Mouse (Mus musculus) CH12.LX (cell line): Measurements from ENCODE around the gene Ccdc88c. TPM values are rescaled to one million over a fixed set of nuclear protein-coding genes. Genes with fewer than 3 reads are reported as not detected.

Experiments
- DNase-seq: peaks from one replicate; pipeline ENCODE4 v3.0.0-alpha.2; 2013; ENCODE audit errors: extremely low read depth
- H3K27ac ChIP-seq: 2 replicates; pipeline ENCODE4 v1.5.1; 2012; ENCODE audit warnings: low read depth, mild to moderate bottlenecking, control low read depth, moderate library complexity; ENCODE audit not compliant: insufficient read depth
- H3K27me3 ChIP-seq: replicated peaks from 2 replicates; pipeline ENCODE3; 2012; ENCODE audit warnings: inconsistent platforms
- H3K36me3 ChIP-seq, 2 experiments: replicated peaks in 1 of 2; 2 replicates each; pipeline versions ENCODE3 to v1.6.1; 2012; ENCODE audit warnings: inconsistent platforms in 1 of 2, low read length in 1 of 2, mild to moderate bottlenecking in 1 of 2, mixed read lengths in 1 of 2, moderate library complexity in 1 of 2; ENCODE audit not compliant: control insufficient read depth in 1 of 2, insufficient read depth in 1 of 2
- H3K4me1 ChIP-seq, 2 experiments: 2 replicates each; pipeline ENCODE4 v1.6.1; 2012; ENCODE audit warnings: inconsistent platforms in 1 of 2, moderate library complexity in 1 of 2; ENCODE audit not compliant: insufficient read depth in 2 of 2, control insufficient read depth in 1 of 2
- H3K4me2 ChIP-seq: 2 replicates; pipeline ENCODE4 v1.6.1; 2012; ENCODE audit warnings: low read depth, mild to moderate bottlenecking, control low read depth; ENCODE audit not compliant: poor library complexity, insufficient read depth, severe bottlenecking
- H3K4me3 ChIP-seq, 3 experiments: fragments of 150-350 bp in 1 of 3; sonication (generic) in 1 of 3; replicated peaks in 1 of 3; 2 replicates each; pipeline versions ENCODE3 to v1.5.1; 2011 to 2012; ENCODE audit warnings: low read depth in 2 of 3, low read length in 2 of 3, mild to moderate bottlenecking in 2 of 3, moderate library complexity in 2 of 3, control low read depth in 1 of 3, improper control_type of control experiment in 1 of 3, inconsistent platforms in 1 of 3, mixed read lengths in 1 of 3; ENCODE audit not compliant: poor library complexity in 1 of 3
- H3K79me2 ChIP-seq: replicated peaks from 2 replicates; pipeline ENCODE4 v1.6.1; 2012; ENCODE audit warnings: mild to moderate bottlenecking, moderate library complexity; ENCODE audit not compliant: control insufficient read depth, poor library complexity, insufficient read depth, severe bottlenecking; ENCODE audit errors: extremely low read depth
- H3K9ac ChIP-seq: 2 replicates; pipeline ENCODE4 v1.6.1; 2012; ENCODE audit warnings: low read depth, mild to moderate bottlenecking, control low read depth, moderate library complexity; ENCODE audit not compliant: insufficient read depth
- H3K9me3 ChIP-seq: replicated peaks from 2 replicates; pipeline ENCODE3; 2012; ENCODE audit warnings: low read length, inconsistent platforms, mixed read lengths
- CTCF ChIP-seq, 2 experiments: IDR thresholded peaks in 1 of 2; conservative IDR thresholded peaks in 1 of 2; 2 replicates each; pipeline ENCODE4 v1.5.1; 2011 to 2012; ENCODE audit warnings: low read depth in 2 of 2, low read length in 2 of 2, improper control_type of control experiment in 1 of 2, inconsistent platforms in 1 of 2, mild to moderate bottlenecking in 1 of 2, moderate library complexity in 1 of 2
- MAFK ChIP-seq: IDR thresholded peaks from 2 replicates; pipeline ENCODE4 v1.6.1; 2011; ENCODE audit warnings: low read length, improper control_type of control experiment; ENCODE audit not compliant: insufficient replicate concordance
- MAX ChIP-seq: IDR thresholded peaks from 2 replicates; pipeline ENCODE4 v1.6.1; 2011; ENCODE audit warnings: low read length, improper control_type of control experiment
- MXI1 ChIP-seq: IDR thresholded peaks from 2 replicates; pipeline ENCODE4 v1.6.1; 2011; ENCODE audit warnings: mild to moderate bottlenecking, low read depth, low read length, improper control_type of control experiment
- NRF1 ChIP-seq: IDR thresholded peaks from 2 replicates; pipeline ENCODE4 v1.6.1; 2014; ENCODE audit warnings: low read depth, mild to moderate bottlenecking, inconsistent platforms, low read length, improper control_type of control experiment, moderate library complexity
- SMC3 ChIP-seq: IDR thresholded peaks from 2 replicates; pipeline ENCODE4 v1.6.1; 2011; ENCODE audit warnings: low read depth, low read length, improper control_type of control experiment
- TCF12 ChIP-seq: IDR thresholded peaks from 2 replicates; pipeline ENCODE4 v1.6.1; 2014; ENCODE audit warnings: low read depth, mild to moderate bottlenecking, inconsistent platforms, low read length, improper control_type of control experiment
- UBTF ChIP-seq: IDR thresholded peaks from 2 replicates; pipeline ENCODE4 v1.6.1; 2012; ENCODE audit warnings: low read depth, mild to moderate bottlenecking, inconsistent platforms, low read length, improper control_type of control experiment, moderate library complexity
- USF1 ChIP-seq: IDR thresholded peaks from 2 replicates; pipeline ENCODE4 v1.6.1; 2014; ENCODE audit warnings: low read depth, mild to moderate bottlenecking, inconsistent platforms, low read length, improper control_type of control experiment
- ZMIZ1 ChIP-seq: IDR thresholded peaks from 2 replicates; pipeline ENCODE4 v1.6.1; 2012; ENCODE audit warnings: low read depth, mild to moderate bottlenecking, inconsistent platforms, low read length, improper control_type of control experiment
- ZNF384 ChIP-seq: IDR thresholded peaks from 2 replicates; pipeline ENCODE4 v1.6.1; 2012; ENCODE audit warnings: low read depth, low read length, improper control_type of control experiment, inconsistent platforms
- dilution Hi-C: fragments of 300-500 bp; cut with MboI; formaldehyde crosslinking; loops from 2 replicates; pipeline ENCODE4 v1.14.3; 2020; ENCODE audit warnings: low sequenced_read_pairs; ENCODE audit not compliant: extremely low pct_unique_long_range_greater_than_20kb, extremely low pct_ligation_motif_present
- in situ Hi-C: fragments of 300-500 bp; cut with MboI; formaldehyde crosslinking; loops from 3 replicates; pipeline ENCODE4 v1.14.3; 2019; ENCODE audit warnings: low sequenced_read_pairs, low pct_ligation_motif_present, low pct_unique_long_range_greater_than_20kb, mixed read lengths
- polyA plus RNA-seq: library from polyadenylated mRNA; unstranded; fragments of >175 nt; gene quantifications from 2 replicates; pipeline ENCODE4 v1.2.1, GENCODE M21; 2012; ENCODE audit warnings: low read depth; ENCODE audit not compliant: insufficient read length
- total RNA-seq, 2 experiments: library from RNA; depleted of rRNA; stranded (reverse); fragments of 300-350 nt in 1 of 2; fragments of >200 nt in 1 of 2; gene quantifications; 2 replicates each; pipeline ENCODE4 v1.2.3; 2012 to 2014

The Ccdc88c gene
- total and polyA plus RNA-seq, 3 experiments = 20.3 to 32.7 (median 24.9) TPM

GRCm38 (mm10) chr12:101020210-101021015 lies 8.4 kb downstream of the Ccdc88c start:
- peaks cover 65% of the 10 kb centered on the region for H3K79me2 ChIP-seq
- H3K9ac ChIP-seq = no peak overlapping the region
- H3K36me3 ChIP-seq = peaks cover 38 to 64% of the 10 kb centered on the region in 2 experiments
- in situ Hi-C loops = no loop called here
- no peak overlapping the region for H3K4me3 ChIP-seq
- no peaks in the 10 kb centered on the region for H3K27me3 ChIP-seq
- dilution Hi-C loops = no loop called here
- no peak overlapping the region for H3K4me2 ChIP-seq
- DNase-seq = no peak
- TF ChIP-seq TCF12 = 0 out of 2 replicates have a peak, but pooled peaks have one; percentile 12
- peak in 1 of 2 experiments; percentile 20; a peak in 1 of 4 replicates for TF ChIP-seq CTCF (conservative IDR thresholded peaks at IDR 0.05 in 1 of 2, IDR thresholded peaks at IDR 0.05 in 1 of 2; ENCODE audit: low read depth in 2 of 2, low read length in 2 of 2)
- no peak for TF ChIP-seq ZNF384
- no peaks in the 10 kb centered on the region for H3K9me3 ChIP-seq
- H3K27ac ChIP-seq = no peak overlapping the region
- H3K4me1 ChIP-seq = peaks cover 21 to 79% of the 10 kb centered on the region in 2 experiments

- in situ Hi-C loops = no loop called here
- H3K36me3 ChIP-seq = peaks cover 33 to 54% of the 10 kb centered on the region in 2 experiments
- H3K4me1 ChIP-seq = peaks cover 20 to 76% of the 10 kb centered on the region in 2 experiments
- H3K4me3 ChIP-seq = no peak overlapping the region
- no peak overlapping the region for H3K27ac ChIP-seq
- H3K9me3 ChIP-seq = no peaks in the 10 kb centered on the region
- H3K79me2 ChIP-seq = peaks cover 64% of the 10 kb centered on the region
- H3K4me2 ChIP-seq = no peak overlapping the region
- TF ChIP-seq MXI1 (no peak), USF1 (no peak), SMC3 (no peak), MAFK (no peak), NRF1 (no peak), MAX (no peak)
- DNase-seq = no peak
- no peaks in the 10 kb centered on the region for H3K27me3 ChIP-seq
- no peak overlapping the region for H3K9ac ChIP-seq
- dilution Hi-C loops = no loop called here
These were observed 9.4 kb downstream of the Ccdc88c start for GRCm38 (mm10) chr12:101019443-101019842.

- in situ Hi-C loops (no loop called here), dilution Hi-C loops (no loop called here)
- no peaks in the 10 kb centered on the region for H3K9me3 ChIP-seq
- DNase-seq = no peak
- no peak overlapping the region for H3K9ac ChIP-seq
- no peak overlapping the region for H3K4me2 ChIP-seq
- no peak overlapping the region for H3K4me3 ChIP-seq
- H3K27me3 ChIP-seq = no peaks in the 10 kb centered on the region
- H3K27ac ChIP-seq = peak overlapping the region; percentile 10; the same call in 1 of the 2 replicates
- H3K79me2 ChIP-seq = peaks cover 67% of the 10 kb centered on the region
- peaks cover 33 to 53% of the 10 kb centered on the region in 2 experiments for H3K36me3 ChIP-seq
- no peak for TF ChIP-seq UBTF
- no peak for TF ChIP-seq ZMIZ1
- peaks cover 23 to 76% of the 10 kb centered on the region in 2 experiments for H3K4me1 ChIP-seq
These were observed 9.8 kb downstream of the Ccdc88c start for GRCm38 (mm10) chr12:101019031-101019430.
